Mouse (Mus musculus) heart, adult 2 months (tissue): ENCODE measurements around the gene Bche.

ENCODE experiments used
- CTCF ChIP-seq: fragments of 200-600 bp; IDR thresholded peaks from 2 replicates; pipeline ENCODE4 v1.8.1; 2022; ENCODE audit warnings: antibody characterized with exemption, mild to moderate bottlenecking, moderate library complexity
- POLR2A ChIP-seq: fragments of 200-500 bp; IDR thresholded peaks from 2 replicates; pipeline ENCODE4 v1.6.1; 2011; ENCODE audit warnings: mild to moderate bottlenecking, low read depth, low read length, control low read depth; ENCODE audit not compliant: insufficient read depth

DNA sequence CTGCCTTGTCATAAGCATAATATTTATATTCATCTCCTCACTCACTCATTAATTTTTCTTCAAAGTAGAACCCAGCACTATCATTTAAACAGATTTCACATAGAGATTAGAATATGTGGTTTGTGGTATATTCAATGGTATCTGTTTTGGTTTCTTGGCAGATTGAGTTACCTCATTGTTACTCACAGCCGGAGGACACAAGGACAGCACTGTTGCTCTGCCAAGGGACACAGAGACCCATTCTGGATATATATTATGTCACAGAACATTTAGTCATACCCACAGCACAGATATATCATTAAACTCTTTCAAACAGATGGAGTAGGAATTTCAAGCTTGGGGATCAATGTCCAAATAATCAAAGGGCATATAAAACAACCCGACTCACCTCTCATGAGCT lies 61.2 kb downstream of the Bche start:
- TF ChIP-seq CTCF (no peak), POLR2A (no peak)
